Mouse (Mus musculus) liver, embryonic 12.5 days (tissue): ENCODE measurements around the gene Sema6d. TPM values are rescaled to one million over a fixed set of nuclear protein-coding genes. Genes with fewer than 3 reads are reported as not detected.

Experiments used
- ATAC-seq: fragments of 200-750 bp; cut with Nextera tagmentation; 2 replicates; pipeline ENCODE4 v1.8.0; 2017; ENCODE audit warnings: moderate number of reproducible peaks, mild to moderate bottlenecking, moderate library complexity
- H3K27ac ChIP-seq: fragments of 300-500 bp; sonication (generic); 2 replicates; pipeline ENCODE4 v1.5.1; 2016; ENCODE audit warnings: mild to moderate bottlenecking
- H3K27me3 ChIP-seq: fragments of 300-500 bp; sonication (generic); replicated peaks from 2 replicates; pipeline ENCODE4 v1.6.1; 2016; ENCODE audit warnings: mild to moderate bottlenecking, moderate library complexity
- H3K36me3 ChIP-seq: fragments of 300-500 bp; sonication (generic); 2 replicates; pipeline ENCODE4 v1.6.1; 2016; ENCODE audit warnings: mild to moderate bottlenecking, moderate library complexity
- H3K4me1 ChIP-seq: fragments of 300-500 bp; sonication (generic); 2 replicates; pipeline ENCODE4 v1.6.1; 2016
- H3K4me2 ChIP-seq: fragments of 300-500 bp; sonication (generic); 2 replicates; pipeline ENCODE4 v1.6.1; 2016; ENCODE audit warnings: mild to moderate bottlenecking, moderate library complexity
- H3K4me3 ChIP-seq: fragments of 300-500 bp; sonication (generic); 2 replicates; pipeline ENCODE4 v1.5.1; 2016; ENCODE audit warnings: mild to moderate bottlenecking, moderate library complexity
- H3K9ac ChIP-seq: fragments of 300-500 bp; sonication (generic); 2 replicates; pipeline ENCODE4 v1.6.1; 2016; ENCODE audit warnings: mild to moderate bottlenecking, moderate library complexity
- H3K9me3 ChIP-seq: fragments of 300-500 bp; sonication (generic); replicated peaks from 2 replicates; pipeline ENCODE4 v1.6.1; 2016; ENCODE audit warnings: mild to moderate bottlenecking, moderate library complexity
- WGBS: fragments of 180-500 bp; shearing (Covaris S2); methylation state at CpG from one replicate; pipeline ENCODE4 v1.1.7; 2016; ENCODE audit not compliant: insufficient replicate concordance; 5-methylcytosine and 5-hydroxymethylcytosine counted together
- polyA plus RNA-seq: library from polyadenylated mRNA; unstranded; fragments of >200 nt; fragmentation: Nextera tagmentation; extraction: Ambion mirVana; gene quantifications from 2 replicates; pipeline ENCODE4 v1.2.1, GENCODE M21; 2016

Sema6d gene
- polyA plus RNA-seq, 1 experiment from 2014 or later: 5.9 TPM

DNA sequence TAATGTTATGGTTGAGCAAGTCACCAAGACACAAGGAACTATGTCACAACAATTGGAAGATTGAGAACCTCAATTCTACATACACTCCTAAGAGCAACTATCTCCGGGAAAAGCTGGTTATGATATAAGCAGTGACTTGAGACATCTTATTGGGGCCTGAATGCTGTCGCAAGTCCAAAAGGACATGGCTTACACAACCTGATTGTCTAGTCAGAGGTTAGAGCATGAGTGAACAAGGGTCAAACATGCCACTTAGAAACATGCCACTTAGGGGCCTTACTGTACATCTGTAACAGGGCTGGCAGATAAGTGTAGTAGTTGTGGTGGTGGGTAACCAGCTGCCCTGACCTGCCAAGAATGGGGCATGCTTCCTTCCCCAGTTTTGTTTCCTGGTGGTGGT is 328.6 kb downstream of the Sema6d start:
- WGBS: 74% methylated on average over 2 of the region's 2 CpGs

DNA sequence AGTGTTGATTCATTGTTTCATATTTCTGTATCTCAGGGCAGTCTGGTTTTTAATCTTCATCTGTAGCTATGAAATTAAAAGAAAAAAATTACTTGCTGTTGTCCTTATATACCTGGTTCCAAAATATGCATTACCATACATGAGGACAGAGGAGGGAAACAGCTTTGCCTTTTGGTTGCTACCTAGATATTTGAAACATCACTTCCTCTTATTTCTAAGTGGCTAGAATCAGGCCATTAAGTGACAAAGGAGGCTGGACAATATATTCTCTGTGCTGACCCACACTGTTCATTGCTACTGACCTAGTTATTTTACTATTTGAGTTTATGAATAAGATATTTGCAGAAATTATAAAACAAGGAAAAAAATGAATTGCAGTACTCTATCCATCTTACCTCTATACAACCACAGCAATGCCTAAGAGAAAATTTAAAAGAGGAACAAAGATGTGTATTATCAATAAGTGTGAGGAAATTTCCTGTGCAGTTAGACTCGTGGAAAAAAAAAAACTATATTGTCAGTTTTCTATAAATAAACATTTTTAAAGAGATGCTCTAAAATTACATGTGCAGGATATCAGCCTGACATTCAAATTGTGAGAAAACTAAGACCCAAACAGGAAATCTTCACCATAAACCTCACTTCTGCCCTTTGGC is 330.5 kb downstream of the Sema6d start:
- H3K27me3 ChIP-seq: no peaks in the 10 kb centered on the region
- H3K9ac ChIP-seq: no peak overlapping the region
- 26% methylated on average over 1 of the region's 1 CpGs for WGBS
- no peaks in the 10 kb centered on the region for H3K36me3 ChIP-seq
- H3K4me1 ChIP-seq: no peaks in the 10 kb centered on the region
- no peak overlapping the region for H3K4me2 ChIP-seq
- no peak for ATAC-seq
- no peak overlapping the region for H3K27ac ChIP-seq
- no peak overlapping the region for H3K4me3 ChIP-seq
- no peaks in the 10 kb centered on the region for H3K9me3 ChIP-seq

More for the DNA sequence above, 328.6 kb downstream of the Sema6d start:
- no peaks in the 10 kb centered on the region for H3K27me3 ChIP-seq
- H3K4me2 ChIP-seq: no peak overlapping the region
- H3K27ac ChIP-seq: no peak overlapping the region
- no peak for ATAC-seq
- H3K4me1 ChIP-seq: no peaks in the 10 kb centered on the region
- H3K9me3 ChIP-seq: no peaks in the 10 kb centered on the region
- no peak overlapping the region for H3K4me3 ChIP-seq
- no peaks in the 10 kb centered on the region for H3K36me3 ChIP-seq
- no peak overlapping the region for H3K9ac ChIP-seq

DNA sequence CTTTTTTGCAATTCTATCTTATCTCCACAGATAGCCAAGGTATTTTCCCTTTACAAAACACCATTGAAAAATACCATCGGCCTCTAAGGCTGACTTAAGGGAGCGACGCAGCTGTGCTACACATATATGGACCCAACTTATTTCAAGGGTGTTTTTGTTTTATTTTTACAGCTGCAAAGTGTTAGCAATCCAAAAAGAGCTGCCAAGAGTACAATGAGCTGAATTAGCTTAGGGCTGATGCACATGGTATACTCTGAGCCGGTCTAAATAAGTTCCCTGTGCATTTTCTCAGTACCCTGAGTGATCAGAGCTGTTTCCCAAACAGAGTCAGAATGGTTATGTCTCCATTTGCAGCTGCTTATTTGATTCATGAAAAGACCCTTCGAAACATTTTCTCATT is 340.0 kb downstream of the Sema6d start:
- Histone ChIP-seq H3K27ac (no peak overlapping the region), H3K36me3 (no peaks in the 10 kb centered on the region), H3K9me3 (no peaks in the 10 kb centered on the region), H3K4me2 (no peak overlapping the region), H3K27me3 (no peaks in the 10 kb centered on the region), H3K9ac (no peak overlapping the region), H3K4me1 (no peaks in the 10 kb centered on the region), H3K4me3 (no peak overlapping the region)
- WGBS: 69% methylated on average over 5 of the region's 5 CpGs
- no peak for ATAC-seq

DNA sequence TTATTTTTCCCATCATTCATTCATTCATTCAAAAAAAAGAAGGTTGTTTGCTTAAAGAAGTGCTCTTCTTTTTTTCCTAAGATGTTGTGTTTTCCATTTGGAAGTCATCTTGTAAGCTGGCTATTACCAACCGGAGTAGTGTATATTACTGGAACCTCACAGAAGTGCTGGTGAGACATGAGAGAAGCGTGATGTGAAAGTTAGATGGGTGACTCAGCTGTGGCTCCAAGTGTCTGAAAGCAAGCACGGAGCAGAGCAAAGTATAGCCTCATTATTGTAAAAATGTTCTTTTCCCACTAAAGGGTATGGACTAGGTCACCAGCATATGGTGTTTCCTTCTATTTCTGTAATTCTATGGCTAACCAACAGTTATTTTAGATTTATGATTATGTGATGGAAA is 340.9 kb downstream of the Sema6d start:
- no peaks in the 10 kb centered on the region for H3K9me3 ChIP-seq
- no peak overlapping the region for H3K27ac ChIP-seq
- H3K4me1 ChIP-seq: no peaks in the 10 kb centered on the region
- H3K36me3 ChIP-seq: no peaks in the 10 kb centered on the region
- ATAC-seq: no peak
- 68% methylated on average over 3 of the region's 3 CpGs for WGBS
- H3K4me3 ChIP-seq: no peak overlapping the region
- H3K9ac ChIP-seq: no peak overlapping the region
- no peaks in the 10 kb centered on the region for H3K27me3 ChIP-seq
- H3K4me2 ChIP-seq: no peak overlapping the region

DNA sequence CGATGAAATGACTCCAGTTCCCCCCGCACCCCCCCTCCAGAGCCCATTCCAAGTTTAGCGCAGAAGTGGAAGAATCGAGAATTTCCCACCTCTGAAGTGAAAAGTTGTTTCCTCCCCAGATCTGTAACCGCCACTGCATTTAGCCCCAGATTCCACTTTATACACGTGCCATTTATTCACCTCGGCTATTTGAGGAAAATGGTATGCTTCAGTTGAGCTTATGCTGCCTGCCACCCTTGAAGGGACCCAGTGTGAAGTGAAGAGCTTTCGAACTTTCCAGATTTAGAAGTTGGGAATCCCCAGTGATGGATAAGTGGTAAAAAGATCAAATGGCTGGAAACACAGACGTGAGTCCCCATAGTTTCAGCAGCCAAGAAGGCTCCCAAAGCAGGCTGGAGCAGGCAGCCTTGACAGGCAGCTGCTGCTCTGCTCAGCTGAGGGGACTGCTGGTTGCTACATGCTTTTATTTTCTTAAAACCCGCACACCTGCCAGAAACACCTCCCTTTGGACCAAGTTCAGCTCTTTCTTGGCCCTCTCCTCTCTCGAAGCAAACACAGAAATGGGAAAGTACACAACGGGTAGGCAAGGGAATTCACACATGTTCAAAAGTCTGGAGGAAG is 345.7 kb downstream of the Sema6d start:
- no peaks in the 10 kb centered on the region for H3K27me3 ChIP-seq
- no peaks in the 10 kb centered on the region for H3K9me3 ChIP-seq
- no peaks in the 10 kb centered on the region for H3K4me1 ChIP-seq
- H3K36me3 ChIP-seq: no peaks in the 10 kb centered on the region
- H3K9ac ChIP-seq: no peak overlapping the region
- H3K4me3 ChIP-seq: no peak overlapping the region
- 70% methylated on average over 12 of the region's 12 CpGs for WGBS
- ATAC-seq: no peak
- no peak overlapping the region for H3K4me2 ChIP-seq
- H3K27ac ChIP-seq: no peak overlapping the region

DNA sequence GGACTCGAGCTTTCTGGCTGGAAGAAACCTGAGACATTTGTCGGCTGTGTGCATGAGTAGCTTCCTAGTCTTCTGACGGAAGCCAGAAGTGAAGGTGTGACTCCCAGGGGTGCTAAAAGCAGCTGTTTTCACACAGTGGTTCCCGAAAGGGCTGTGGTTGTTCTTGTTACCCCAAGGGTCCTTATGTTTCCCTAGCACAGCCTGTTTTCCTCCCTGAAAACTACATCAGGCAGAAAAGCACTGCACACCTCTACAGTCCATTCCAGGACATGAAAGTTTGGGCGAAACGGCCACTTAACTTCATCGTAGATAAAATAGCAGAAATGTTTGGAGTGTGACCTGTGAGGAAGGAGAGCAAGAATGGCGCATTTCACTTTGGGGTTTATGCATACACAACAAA is 346.9 kb downstream of the Sema6d start:
- WGBS: 54% methylated on average over 8 of the region's 8 CpGs
- Histone ChIP-seq H3K4me3 (no peak overlapping the region), H3K27me3 (no peaks in the 10 kb centered on the region), H3K27ac (no peak overlapping the region), H3K9me3 (no peaks in the 10 kb centered on the region), H3K4me1 (no peaks in the 10 kb centered on the region), H3K4me2 (no peak overlapping the region), H3K9ac (no peak overlapping the region), H3K36me3 (no peaks in the 10 kb centered on the region)
- ATAC-seq: no peak

DNA sequence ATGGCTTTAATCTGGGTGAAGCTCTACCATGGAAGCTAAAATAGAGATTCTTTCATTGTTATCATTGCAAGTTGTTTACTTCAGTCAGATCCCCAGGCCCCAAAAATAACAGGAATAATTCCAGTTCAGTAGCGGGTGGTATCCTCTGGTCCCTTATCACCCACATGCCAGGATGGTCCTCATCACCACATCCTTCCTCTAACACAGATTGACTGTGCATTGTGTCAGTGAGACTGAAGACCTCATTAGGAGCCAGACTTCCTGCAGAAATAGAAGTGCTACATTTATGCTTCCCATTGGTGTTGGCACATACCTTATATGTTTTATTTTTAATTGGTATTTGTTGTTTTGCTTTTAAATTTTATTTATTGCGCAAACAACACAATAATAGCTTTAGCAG is 354.4 kb downstream of the Sema6d start:
- H3K4me2 ChIP-seq: no peak overlapping the region
- H3K27ac ChIP-seq: no peak overlapping the region
- no peaks in the 10 kb centered on the region for H3K36me3 ChIP-seq
- 45% methylated on average over 2 of the region's 2 CpGs for WGBS
- H3K27me3 ChIP-seq: no peaks in the 10 kb centered on the region
- no peaks in the 10 kb centered on the region for H3K9me3 ChIP-seq
- H3K9ac ChIP-seq: no peak overlapping the region
- no peak overlapping the region for H3K4me3 ChIP-seq
- no peak for ATAC-seq
- no peaks in the 10 kb centered on the region for H3K4me1 ChIP-seq

DNA sequence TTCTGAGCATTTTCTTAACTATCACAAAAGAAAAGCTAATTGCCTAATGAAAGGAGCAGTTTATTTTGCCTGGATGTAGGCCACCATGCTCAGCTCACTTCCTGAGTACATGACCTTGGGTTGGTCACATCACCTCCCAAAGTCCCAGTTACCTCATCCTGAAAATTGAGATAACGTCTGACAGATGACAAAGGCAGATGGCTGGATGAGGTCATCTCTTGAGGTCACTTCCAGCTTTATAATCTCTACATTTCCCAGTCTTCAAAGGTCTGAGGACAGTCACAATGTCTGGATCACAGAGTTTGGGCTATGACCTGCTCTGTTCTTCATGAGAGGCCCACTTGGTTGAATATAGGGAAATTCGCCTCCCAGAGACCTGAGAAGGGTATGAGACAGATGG is 366.1 kb downstream of the Sema6d start:
- Histone ChIP-seq H3K4me3 (no peak overlapping the region), H3K27ac (no peak overlapping the region), H3K9ac (no peak overlapping the region), H3K36me3 (no peaks in the 10 kb centered on the region), H3K4me2 (no peak overlapping the region), H3K27me3 (no peaks in the 10 kb centered on the region), H3K9me3 (no peaks in the 10 kb centered on the region), H3K4me1 (no peaks in the 10 kb centered on the region)
- ATAC-seq: no peak
- WGBS: 48% methylated on average over 2 of the region's 2 CpGs

DNA sequence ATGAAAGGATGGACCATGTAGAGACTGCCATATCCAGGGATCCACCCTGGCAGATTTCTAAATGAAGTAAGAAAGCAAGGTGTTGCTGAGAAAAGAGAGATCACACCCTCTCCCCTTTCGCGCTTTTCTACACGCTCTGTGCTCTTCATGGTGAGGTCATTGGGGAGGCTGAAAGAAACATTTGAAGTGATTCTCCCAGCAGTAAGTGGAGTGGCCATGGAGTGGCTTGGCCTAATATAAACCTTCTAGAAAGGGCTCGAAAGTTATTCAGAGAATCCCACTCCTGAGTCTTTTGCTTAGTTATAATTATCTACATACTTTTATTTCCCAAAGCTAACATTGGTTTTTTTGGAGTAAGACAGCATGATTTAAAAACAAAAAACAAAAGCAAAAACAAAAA is 367.2 kb downstream of the Sema6d start:
- Histone ChIP-seq H3K4me2 (no peak overlapping the region), H3K9me3 (no peaks in the 10 kb centered on the region), H3K9ac (no peak overlapping the region), H3K27me3 (no peaks in the 10 kb centered on the region), H3K36me3 (no peaks in the 10 kb centered on the region), H3K27ac (no peak overlapping the region), H3K4me1 (no peaks in the 10 kb centered on the region), H3K4me3 (no peak overlapping the region)
- 91% methylated on average over 4 of the region's 4 CpGs for WGBS
- no peak for ATAC-seq

DNA sequence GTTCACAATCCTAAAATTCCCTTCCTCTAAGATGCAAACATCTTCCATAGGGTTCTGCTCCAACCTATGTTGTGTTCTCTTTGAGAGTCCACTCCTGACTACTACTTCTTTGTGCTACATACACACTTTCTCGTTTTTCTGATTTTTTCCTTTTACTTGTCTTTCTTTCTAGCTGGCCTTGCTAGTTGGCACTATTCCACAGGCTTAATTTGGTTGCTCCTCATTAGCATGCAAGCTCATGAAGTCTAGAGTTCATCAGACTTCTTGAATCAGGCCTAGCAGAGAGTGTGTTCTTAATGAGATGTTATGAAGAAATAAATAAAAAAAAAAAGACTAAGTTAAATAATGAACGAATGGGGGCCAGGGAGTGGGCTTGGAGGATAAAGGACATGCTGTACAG is 368.3 kb downstream of the Sema6d start:
- Histone ChIP-seq H3K4me3 (no peak overlapping the region), H3K4me1 (no peaks in the 10 kb centered on the region)
- 47% methylated on average over 2 of the region's 2 CpGs for WGBS

DNA sequence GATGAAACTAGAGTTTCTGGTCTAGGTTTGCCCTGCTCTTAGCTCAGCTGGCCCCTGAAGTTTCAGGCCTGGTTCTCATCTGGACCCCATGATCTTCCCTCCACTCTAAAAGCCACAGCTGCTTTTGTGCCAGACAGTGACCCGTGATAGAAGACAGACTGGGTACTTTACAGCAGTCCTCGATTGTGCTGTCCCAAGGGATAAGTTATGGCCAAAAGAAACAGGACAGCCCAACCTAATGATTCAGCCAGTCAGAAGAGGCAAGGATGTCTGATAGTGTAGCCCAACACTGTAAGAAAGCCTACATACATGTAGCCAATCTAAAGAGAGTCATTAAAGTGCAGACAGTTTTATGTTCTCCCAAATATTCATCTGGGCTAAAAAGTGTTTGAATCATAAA is 371.2 kb downstream of the Sema6d start:
- H3K4me1 ChIP-seq: no peaks in the 10 kb centered on the region
- H3K36me3 ChIP-seq: no peaks in the 10 kb centered on the region
- WGBS: 55% methylated on average over 2 of the region's 2 CpGs
- H3K9me3 ChIP-seq: no peaks in the 10 kb centered on the region
- no peak overlapping the region for H3K9ac ChIP-seq
- ATAC-seq: no peak
- H3K27ac ChIP-seq: no peak overlapping the region
- H3K4me2 ChIP-seq: no peak overlapping the region
- H3K4me3 ChIP-seq: no peak overlapping the region
- H3K27me3 ChIP-seq: no peaks in the 10 kb centered on the region

More for the DNA sequence above, 368.3 kb downstream of the Sema6d start:
- no peak for ATAC-seq
- Histone ChIP-seq H3K27ac (no peak overlapping the region), H3K4me2 (no peak overlapping the region), H3K27me3 (no peaks in the 10 kb centered on the region), H3K36me3 (no peaks in the 10 kb centered on the region), H3K9me3 (no peaks in the 10 kb centered on the region), H3K9ac (no peak overlapping the region)

DNA sequence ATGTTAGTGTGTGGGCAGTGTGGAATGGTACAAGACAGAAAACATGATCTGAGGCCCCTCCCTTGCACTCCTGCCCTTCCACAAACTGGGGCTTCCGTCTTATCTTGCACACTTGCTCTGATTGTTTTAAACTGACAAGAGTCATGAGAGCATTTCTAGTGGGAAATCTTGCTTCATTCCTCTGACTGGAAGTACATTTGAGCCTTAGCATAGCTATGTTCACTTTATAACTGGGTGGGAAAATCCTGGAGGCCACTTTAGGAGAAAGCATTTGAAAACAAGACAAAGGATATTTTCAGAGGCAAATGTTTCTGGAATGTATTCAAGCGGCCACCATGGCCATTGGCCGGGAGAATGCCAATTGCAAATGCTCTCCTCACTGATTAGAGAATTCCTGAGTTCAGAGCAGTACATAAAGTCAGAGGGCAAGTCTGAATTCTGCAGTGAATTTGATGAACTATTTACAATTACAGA is 371.6 kb downstream of the Sema6d start:
- ATAC-seq: no peak

More for the DNA sequence above, 371.6 kb downstream of the Sema6d start:
- Histone ChIP-seq H3K4me1 (no peaks in the 10 kb centered on the region), H3K36me3 (no peaks in the 10 kb centered on the region), H3K4me3 (no peak overlapping the region), H3K9me3 (no peaks in the 10 kb centered on the region), H3K9ac (no peak overlapping the region), H3K27me3 (no peaks in the 10 kb centered on the region), H3K27ac (no peak overlapping the region), H3K4me2 (no peak overlapping the region)
- WGBS: 49% methylated on average over 3 of the region's 3 CpGs
